Mouse (Mus musculus) central nervous system, embryonic 18 days (tissue): ENCODE results near the gene Hspb2. TPM values are rescaled to one million over a fixed set of nuclear protein-coding genes. Genes with fewer than 3 reads are reported as not detected.

Experiments
- polyA plus RNA-seq: library from polyadenylated mRNA; depleted of rRNA; stranded (reverse); fragments of >200 nt; gene quantifications from 2 replicates; pipeline ENCODE4 v1.2.3, GENCODE M21; 2012; rRNA removed

Gene Hspb2
- 1.3 and 4.1 TPM in 2 replicates for polyA plus RNA-seq

GRCm38 (mm10) chr9:50752054-50752602 is at the start of gene Hspb2:
Gene Hspb2, minus strand, starts transcription at chr9:50752354.

GRCm38 (mm10) chr9:50774991-50775612 is 22.9 kb upstream of the Hspb2 start, which contains the start of the genes Alg9 and 1110032A03Rik:
Gene Alg9, plus strand, starts transcription at chr9:50775019.
Gene 1110032A03Rik, minus strand, starts transcription at chr9:50775520.

GRCm38 (mm10) chr9:50768107-50769002 is 16.2 kb upstream of the Hspb2 start, which contains the start of gene Fdxacb1:
Gene Fdxacb1, plus strand, starts transcription at chr9:50768236.

GRCm38 (mm10) chr9:50751323-50751722 is 831 bp downstream of the Hspb2 start, which contains the start of gene Cryab:
Gene Cryab, plus strand, starts transcription at chr9:50751325.

DNA sequence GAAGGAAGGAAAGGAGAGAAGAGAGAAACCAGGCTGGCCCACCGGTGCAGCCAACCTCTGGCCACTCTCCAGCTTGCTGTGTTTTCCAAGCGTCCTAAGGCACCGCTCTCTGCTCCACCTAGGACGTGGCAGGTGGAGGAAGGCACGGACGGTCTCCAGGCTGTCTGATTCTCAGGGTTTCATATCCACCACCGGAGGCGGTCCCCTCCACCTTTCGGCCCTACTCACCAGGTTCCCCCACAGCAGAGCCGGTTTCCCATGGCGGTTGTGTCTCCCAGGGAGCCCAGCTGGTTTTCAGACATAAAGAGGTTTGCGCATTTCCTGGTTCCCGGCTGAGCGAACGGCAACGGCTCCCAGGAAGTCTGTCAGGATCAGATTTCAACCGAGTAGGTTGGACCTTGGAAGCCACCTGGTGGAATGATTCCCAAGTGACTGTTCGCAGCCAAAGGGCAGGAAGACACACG is 5.9 kb downstream of the Hspb2 start, which contains the start of gene 2310030G06Rik:
2310030G06Rik (minus strand) TSS at position 323 of the 464 bp plus-strand sequence.

DNA sequence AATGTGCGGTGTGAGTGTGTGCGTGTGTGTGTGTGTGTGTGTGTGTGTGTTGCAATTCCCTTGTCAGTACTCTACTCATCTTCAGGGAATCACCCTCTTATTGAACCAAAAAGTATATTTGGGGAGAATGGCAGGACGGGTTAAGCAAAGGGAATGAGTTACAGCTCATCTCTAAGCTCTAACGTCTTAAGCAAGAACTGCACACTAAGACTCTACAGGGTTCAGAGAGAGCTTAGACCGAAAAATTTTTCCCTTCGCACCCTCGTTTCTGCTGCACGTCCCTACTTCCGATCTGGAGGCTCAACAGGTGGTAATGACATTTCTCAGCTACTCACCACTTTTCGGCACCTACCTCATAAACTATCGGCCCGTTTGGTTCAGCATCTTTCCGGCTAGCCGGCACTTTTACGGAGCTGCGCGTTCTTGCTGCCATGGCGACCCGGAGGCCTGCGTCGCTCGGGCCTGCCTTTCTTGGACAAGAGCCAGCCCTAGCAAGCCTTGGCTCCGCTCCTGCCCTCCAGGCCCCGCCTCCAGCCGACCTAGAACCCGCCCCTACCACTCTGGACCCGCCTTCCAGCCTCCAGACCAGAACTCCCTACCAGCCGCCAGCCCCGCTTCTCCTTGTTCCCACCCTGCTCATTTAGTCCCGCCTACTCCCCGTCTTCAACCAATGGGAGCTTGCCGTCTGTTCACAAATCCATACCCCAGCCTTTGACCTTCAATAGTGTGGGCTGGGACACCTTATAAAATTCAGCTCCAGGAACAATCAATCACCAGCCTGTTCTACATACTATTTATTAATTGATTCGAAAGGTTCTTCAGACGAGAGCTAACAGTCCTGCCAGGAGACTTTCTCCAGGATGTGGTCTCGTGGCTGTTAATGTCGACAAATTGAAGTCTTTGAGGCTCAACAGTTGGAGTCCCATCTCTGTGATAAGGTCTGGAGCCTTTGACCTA is 13.0 kb downstream of the Hspb2 start, which contains the start of gene Dixdc1:
Dixdc1 (minus strand) TSS at position 604 of the 957 bp plus-strand sequence.

Other genes with a start within 250 kb of the Hspb2 start
- 76.7 and 86.3 TPM in 2 replicates for gene Pts, start 223.6 kb downstream of the Hspb2 start, polyA plus RNA-seq
- gene Il18, start 197.5 kb downstream of the Hspb2 start, polyA plus RNA-seq = 21.4 and 23.9 TPM in 2 replicates
- gene Bco2, start 197.2 kb downstream of the Hspb2 start, polyA plus RNA-seq = 0.55 and 0.57 TPM in 2 replicates
- gene Tex12, start 191.0 kb downstream of the Hspb2 start, polyA plus RNA-seq = not detected in 2 replicates
- 170 and 192 TPM in 2 replicates for gene Sdhd, start 148.5 kb downstream of the Hspb2 start, polyA plus RNA-seq
- gene Timm8b, start 148.4 kb downstream of the Hspb2 start, polyA plus RNA-seq = 424 and 466 TPM in 2 replicates
- gene Pih1d2, start 135.0 kb downstream of the Hspb2 start, polyA plus RNA-seq = 3.7 and 4.0 TPM in 2 replicates
- 19.6 and 20.6 TPM in 2 replicates for gene Nkapd1, start 134.9 kb downstream of the Hspb2 start, polyA plus RNA-seq
- gene Dlat, start 92.6 kb downstream of the Hspb2 start, polyA plus RNA-seq = 34.1 and 40.0 TPM in 2 replicates
- gene Dixdc1, start 12.8 kb downstream of the Hspb2 start, polyA plus RNA-seq = 38.1 and 39.0 TPM in 2 replicates
- gene 2310030G06Rik, start 5.8 kb downstream of the Hspb2 start, polyA plus RNA-seq = 1.8 and 2.2 TPM in 2 replicates
- gene Cryab, start 1.0 kb downstream of the Hspb2 start, polyA plus RNA-seq = 16.1 and 19.3 TPM in 2 replicates
- 7.5 and 7.8 TPM in 2 replicates for gene Fdxacb1, start 15.9 kb upstream of the Hspb2 start, polyA plus RNA-seq
- gene Alg9, start 22.7 kb upstream of the Hspb2 start, polyA plus RNA-seq = 51.7 and 53.4 TPM in 2 replicates
- 45.9 and 48.9 TPM in 2 replicates for gene 1110032A03Rik, start 23.2 kb upstream of the Hspb2 start, polyA plus RNA-seq
- gene Ppp2r1b, start 92.9 kb upstream of the Hspb2 start, polyA plus RNA-seq = 29.6 and 31.7 TPM in 2 replicates